Mouse (Mus musculus): ENCODE results near the gene Grwd1.

Grwd1 gene

GRCm38 (mm10) chr7:45798931-45799330 is 31.8 kb downstream of the Grwd1 start:
- no peak for DNase-seq (ENCODE audit: low spot score)

- DNase-seq (ENCODE audit: low spot score), result no peak
These were observed 32.3 kb downstream of the Grwd1 start for GRCm38 (mm10) chr7:45798511-45798836.

- DNase-seq (ENCODE audit: low spot score), result no peak
These were observed 32.9 kb downstream of the Grwd1 start for GRCm38 (mm10) chr7:45797661-45798510.

GRCm38 (mm10) chr7:45796950-45797349 is 33.8 kb downstream of the Grwd1 start:
- DNase-seq (ENCODE audit: low spot score), result no peak

GRCm38 (mm10) chr7:45794971-45795370 is 35.8 kb downstream of the Grwd1 start:
- no peak for DNase-seq (ENCODE audit: low spot score)

- DNase-seq (ENCODE audit: low spot score), result no peak
These were observed 36.7 kb downstream of the Grwd1 start for GRCm38 (mm10) chr7:45793969-45794585.

- no peak for DNase-seq (ENCODE audit: low spot score)
These were observed 37.5 kb downstream of the Grwd1 start for GRCm38 (mm10) chr7:45793240-45793639.

GRCm38 (mm10) chr7:45791756-45792490 is 38.8 kb downstream of the Grwd1 start:
- DNase-seq (ENCODE audit: low spot score), result no peak

- no peak for DNase-seq (ENCODE audit: low spot score)
These were observed 40.0 kb downstream of the Grwd1 start for GRCm38 (mm10) chr7:45790721-45791120.

GRCm38 (mm10) chr7:45787642-45788041 is 43.1 kb downstream of the Grwd1 start:
- DNase-seq (ENCODE audit: low spot score), result no peak

GRCm38 (mm10) chr7:45786661-45787413 is 43.9 kb downstream of the Grwd1 start:
- DNase-seq (ENCODE audit: low spot score), result no peak

GRCm38 (mm10) chr7:45786136-45786578 is 44.6 kb downstream of the Grwd1 start:
- DNase-seq (ENCODE audit: low spot score), result no peak

- no peak for DNase-seq (ENCODE audit: low spot score)
These were observed 45.2 kb downstream of the Grwd1 start for GRCm38 (mm10) chr7:45785388-45786135.

GRCm38 (mm10) chr7:45784524-45785372 is 46.0 kb downstream of the Grwd1 start, which contains the start of gene Sult2b1:
TSS of gene Sult2b1 (minus strand) at chr7:45784669.
- DNase-seq (ENCODE audit: low spot score), result no peak

- no peak for DNase-seq (ENCODE audit: low spot score)
These were observed 47.1 kb downstream of the Grwd1 start, which contains the start of gene Lmtk3 for GRCm38 (mm10) chr7:45783511-45784091. TSS of gene Lmtk3 (plus strand) at chr7:45783738.

- DNase-seq (ENCODE audit: low spot score), result no peak
These were observed 48.5 kb downstream of the Grwd1 start for GRCm38 (mm10) chr7:45782271-45782670.

- DNase-seq (ENCODE audit: low spot score), result no peak
These were observed 51.6 kb downstream of the Grwd1 start for GRCm38 (mm10) chr7:45779081-45779641.

- DNase-seq (ENCODE audit: low spot score), result no peak
These were observed 55.5 kb downstream of the Grwd1 start for GRCm38 (mm10) chr7:45775237-45775636.
